Mouse (Mus musculus): ENCODE data around the gene Urah.

The Urah gene

GRCm38 (mm10) chr7:140874224-140874623 lies 39.4 kb downstream of the Urah start:
- DNase-seq (ENCODE audit: low read depth, low spot score): no peak

DNA sequence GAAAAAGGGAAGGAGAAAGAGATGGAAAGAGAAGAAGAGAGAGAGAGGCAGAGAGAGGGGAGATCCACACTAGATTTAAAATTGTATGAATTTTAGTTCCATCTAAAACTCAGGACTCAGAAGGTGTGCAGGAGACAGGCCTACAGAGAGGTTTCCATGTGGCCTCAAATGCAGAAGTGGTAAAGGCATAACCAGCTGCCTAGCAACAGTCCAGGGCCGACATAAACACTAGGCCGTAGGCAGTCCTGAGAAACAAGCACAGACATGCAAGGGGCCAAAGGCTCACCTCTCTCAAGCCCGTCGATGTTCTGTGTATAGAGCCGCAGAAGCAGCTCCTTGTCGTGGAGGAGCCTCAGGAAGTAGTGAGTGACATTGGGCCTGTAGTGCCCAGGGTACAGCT lies 42.5 kb downstream of the Urah start:
- DNase-seq (ENCODE audit: low read depth, low spot score): no peak

DNA sequence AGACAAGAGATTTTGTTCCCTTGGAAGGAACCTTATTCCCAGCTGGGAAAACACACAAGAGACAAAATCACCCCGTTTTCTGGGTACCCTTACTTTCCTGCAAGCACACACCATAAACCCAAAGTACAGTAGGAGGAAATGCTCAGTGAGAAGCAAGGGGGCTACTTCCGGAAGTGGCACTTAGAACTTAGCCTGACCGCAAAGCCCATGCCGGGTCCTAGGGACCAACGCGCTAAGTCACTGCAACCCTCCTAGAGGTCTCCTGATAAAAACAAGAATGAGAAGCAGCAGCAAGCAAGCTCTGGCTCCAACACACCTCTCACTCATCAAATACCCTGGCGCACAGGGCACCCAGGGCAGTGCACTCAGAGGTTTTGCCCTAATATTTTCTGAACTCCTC lies 44.5 kb downstream of the Urah start:
- DNase-seq (ENCODE audit: low read depth, low spot score): no peak

- DNase-seq (ENCODE audit: low read depth, low spot score): no peak
These were observed 45.6 kb downstream of the Urah start for GRCm38 (mm10) chr7:140880419-140880818.

DNA sequence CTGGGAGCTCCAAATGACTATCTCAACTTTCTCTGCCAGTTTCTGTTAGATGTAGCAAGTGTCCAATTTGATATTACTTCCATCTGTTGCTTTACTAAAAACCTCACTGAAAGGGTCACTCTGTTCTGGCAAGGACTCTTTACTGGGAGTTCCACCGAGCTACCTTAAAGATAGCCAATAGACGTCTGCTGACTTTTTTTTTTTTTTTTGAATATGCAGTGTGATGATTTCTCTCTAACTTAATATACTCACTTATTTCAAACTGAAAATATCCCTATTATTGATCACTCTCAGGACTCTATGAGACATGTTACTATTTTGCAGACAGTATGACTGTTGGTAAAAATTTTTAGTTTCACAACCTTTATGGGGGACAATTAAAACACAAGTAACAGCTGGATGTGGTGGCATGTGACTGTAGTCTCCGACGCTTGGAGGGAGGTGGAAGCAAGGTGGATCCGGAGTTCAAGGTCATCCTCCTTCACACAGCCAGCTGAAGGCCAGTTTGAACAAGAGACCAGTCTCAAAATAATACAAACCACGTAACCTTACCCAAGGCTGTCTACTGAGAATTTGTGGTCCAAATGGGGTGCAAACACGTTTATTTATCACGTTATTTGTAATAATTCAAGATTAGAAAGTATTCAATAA lies 46.2 kb downstream of the Urah start:
- DNase-seq (ENCODE audit: low read depth, low spot score): no peak

DNA sequence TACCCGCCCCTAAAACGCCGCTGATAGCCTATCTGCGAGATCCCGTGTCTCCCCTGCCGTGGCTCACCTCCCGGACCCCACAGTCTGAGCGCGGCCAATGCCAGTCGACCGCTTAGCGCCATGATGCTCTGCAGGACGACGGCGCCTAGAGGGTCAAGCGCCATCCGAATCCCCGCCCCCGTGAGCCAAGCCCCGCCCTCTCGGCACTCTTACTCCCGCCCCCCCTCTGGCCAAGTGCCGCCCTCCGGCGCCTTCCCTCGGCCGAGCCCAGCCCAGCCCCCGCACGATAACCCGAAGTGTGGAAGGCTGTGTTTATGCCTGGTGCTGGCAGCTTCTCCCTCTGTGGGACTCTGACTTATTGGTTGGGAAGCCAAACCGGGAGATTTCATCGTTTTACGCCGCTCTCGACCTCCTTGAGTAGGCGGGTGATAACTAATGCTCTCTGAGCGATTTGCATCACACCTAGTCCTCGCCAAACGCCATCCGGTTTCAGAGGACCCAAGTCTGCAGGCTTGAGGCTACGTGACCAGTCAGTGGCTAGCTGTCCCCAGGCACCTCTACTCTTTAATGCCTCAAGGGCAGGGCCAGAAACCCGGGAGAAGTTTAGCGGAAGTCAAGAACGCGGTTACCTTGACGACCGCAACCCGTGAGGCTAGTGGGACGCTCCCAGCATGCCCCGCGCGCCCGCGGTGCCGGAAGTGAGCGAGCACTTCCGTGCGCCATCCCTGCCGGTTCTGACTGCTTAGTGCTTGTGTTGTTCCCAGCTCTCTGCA lies 47.1 kb downstream of the Urah start, which contains the start of the genes Psmd13 and Sirt3:
Psmd13 (plus strand) TSS at position 273 of the 773 bp plus-strand sequence.
Sirt3 (minus strand) TSS at position 614 of the 773 bp plus-strand sequence.
- peak; percentile 89 for DNase-seq (ENCODE audit: low read depth, low spot score)

- no peak for DNase-seq (ENCODE audit: low read depth, low spot score)
These were observed 47.6 kb downstream of the Urah start for GRCm38 (mm10) chr7:140882469-140882803.
